Mouse (Mus musculus) heart, postnatal 0 days (tissue): ENCODE data around the gene Tulp4. TPM values are rescaled to one million over a fixed set of nuclear protein-coding genes. Genes with fewer than 3 reads are reported as not detected.

Source experiments
- ATAC-seq: fragments of 200-750 bp; cut with Nextera tagmentation; 2 replicates; pipeline ENCODE4 v1.8.0; 2017; ENCODE audit warnings: low read depth, moderate number of reproducible peaks, moderate library complexity; ENCODE audit not compliant: insufficient read depth
- DNase-seq: peaks from one replicate; pipeline ENCODE4 v3.0.0-alpha.2; 2016; ENCODE audit warnings: low spot score
- H3K27ac ChIP-seq: fragments of 300-500 bp; sonication (generic); 2 replicates; pipeline ENCODE4 v1.5.1; 2014; ENCODE audit warnings: low read depth, mild to moderate bottlenecking
- H3K27me3 ChIP-seq: fragments of 300-500 bp; sonication (generic); 2 replicates; pipeline ENCODE4 v1.6.1; 2014; ENCODE audit warnings: low read length, mixed read lengths; ENCODE audit not compliant: control insufficient read depth, insufficient read depth
- H3K36me3 ChIP-seq: fragments of 300-500 bp; sonication (generic); replicated peaks from 2 replicates; pipeline ENCODE4 v1.6.1; 2014; ENCODE audit warnings: low read length, mixed read lengths; ENCODE audit not compliant: control insufficient read depth, insufficient read depth
- H3K4me1 ChIP-seq: fragments of 300-500 bp; sonication (generic); 2 replicates; pipeline ENCODE4 v1.6.1; 2014; ENCODE audit warnings: antibody characterized with exemption; ENCODE audit not compliant: control insufficient read depth, insufficient read depth
- H3K4me2 ChIP-seq: fragments of 300-500 bp; sonication (generic); 2 replicates; pipeline ENCODE4 v1.6.1; 2014; ENCODE audit warnings: low read depth, mild to moderate bottlenecking, low read length, moderate library complexity
- H3K4me3 ChIP-seq: fragments of 300-500 bp; sonication (generic); 2 replicates; pipeline ENCODE4 v1.5.1; 2014; ENCODE audit warnings: low read depth, low read length
- H3K9ac ChIP-seq: fragments of 300-500 bp; sonication (generic); replicated peaks from 2 replicates; pipeline ENCODE4 v1.6.1; 2014; ENCODE audit warnings: low read depth, low read length, mixed read lengths
- H3K9me3 ChIP-seq: fragments of 300-500 bp; sonication (generic); replicated peaks from 2 replicates; pipeline ENCODE4 v1.6.1; 2016; ENCODE audit warnings: low read length; ENCODE audit not compliant: control insufficient read depth
- CTCF ChIP-seq: IDR thresholded peaks from 2 replicates; pipeline ENCODE4 v1.5.1; 2016; ENCODE audit warnings: antibody characterized with exemption, control low read depth, low read depth
- EP300 ChIP-seq: IDR thresholded peaks from 2 replicates; pipeline ENCODE4 v1.6.1; 2016; ENCODE audit warnings: antibody characterized with exemption, low read depth
- WGBS: fragments of 180-500 bp; shearing (Covaris S2); extraction: QIAGEN DNeasy Blood & Tissue Kit; methylation state at CpG from one replicate; pipeline ENCODE4 v1.1.7; 2014; 5-methylcytosine and 5-hydroxymethylcytosine counted together
- polyA plus RNA-seq: library from polyadenylated mRNA; unstranded; fragments of >200 nt; fragmentation: Nextera tagmentation; extraction: Ambion mirVana; gene quantifications from 2 replicates; pipeline ENCODE4 v1.2.1, GENCODE M21; 2015
- total RNA-seq: library from RNA; depleted of rRNA; stranded (reverse); fragments of >200 nt; gene quantifications from 2 replicates; pipeline ENCODE4 v1.2.3, GENCODE M21; 2014; ENCODE audit warnings: low replicate concordance

Tulp4 gene
- total and polyA plus RNA-seq, 2 experiments from 2014 or later: 33.3 to 45.2 TPM

DNA sequence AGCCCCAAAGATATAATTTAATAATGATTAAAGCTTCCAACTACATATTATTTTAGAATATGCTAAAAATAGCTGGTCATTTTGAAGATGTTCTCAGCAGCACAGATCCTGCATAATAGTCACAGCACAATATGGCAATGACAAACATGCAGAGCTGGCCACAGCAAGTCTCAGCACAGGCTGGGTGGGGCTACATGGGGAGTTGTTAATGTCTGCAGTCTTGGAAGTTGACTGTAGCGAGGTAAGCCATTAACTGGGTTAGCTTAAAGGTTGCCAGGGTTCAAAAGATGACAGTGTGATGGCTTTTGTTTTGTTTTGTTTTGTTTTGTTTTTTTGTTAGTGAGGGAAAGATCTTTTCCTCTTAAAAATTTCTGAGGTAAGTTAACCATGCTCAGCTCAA, 68.3 kb downstream of the Tulp4 start:
- TF ChIP-seq EP300: no peak
- TF ChIP-seq CTCF: no peak
- Histone ChIP-seq H3K27ac (no peak overlapping the region), H3K27me3 (no peaks in the 10 kb centered on the region), H3K4me1 (peaks cover 23% of the 10 kb centered on the region), H3K9me3 (0 out of 2 replicates have a peak, but pooled peaks cover 5% of the 10 kb centered on the region), H3K36me3 (0 out of 2 replicates have a peak, but pooled peaks cover 8% of the 10 kb centered on the region), H3K4me3 (no peak overlapping the region), H3K4me2 (no peak overlapping the region), H3K9ac (no peak overlapping the region)
- ATAC-seq (no peak), DNase-seq (no peak)
- WGBS: 63% methylated on average over 1 of the region's 1 CpGs

- no peak overlapping the region for H3K27ac ChIP-seq
- 80% methylated on average over 6 of the region's 6 CpGs for WGBS
- H3K36me3 ChIP-seq: peaks cover 8% of the 10 kb centered on the region; the same call in 1 of the 2 replicates
- no peak overlapping the region for H3K9ac ChIP-seq
- ATAC-seq (no peak), DNase-seq (no peak)
- H3K4me1 ChIP-seq: peaks cover 10% of the 10 kb centered on the region; the same call in 1 of the 2 replicates
- no peak overlapping the region for H3K4me2 ChIP-seq
- 0 out of 2 replicates have a peak, but pooled peaks cover 5% of the 10 kb centered on the region for H3K9me3 ChIP-seq
- no peaks in the 10 kb centered on the region for H3K27me3 ChIP-seq
- H3K4me3 ChIP-seq: no peak overlapping the region
- TF ChIP-seq CTCF (no peak), EP300 (no peak)
Measured at GRCm38 (mm10) chr17:6178564-6179267, 72.5 kb downstream of the Tulp4 start.

DNA sequence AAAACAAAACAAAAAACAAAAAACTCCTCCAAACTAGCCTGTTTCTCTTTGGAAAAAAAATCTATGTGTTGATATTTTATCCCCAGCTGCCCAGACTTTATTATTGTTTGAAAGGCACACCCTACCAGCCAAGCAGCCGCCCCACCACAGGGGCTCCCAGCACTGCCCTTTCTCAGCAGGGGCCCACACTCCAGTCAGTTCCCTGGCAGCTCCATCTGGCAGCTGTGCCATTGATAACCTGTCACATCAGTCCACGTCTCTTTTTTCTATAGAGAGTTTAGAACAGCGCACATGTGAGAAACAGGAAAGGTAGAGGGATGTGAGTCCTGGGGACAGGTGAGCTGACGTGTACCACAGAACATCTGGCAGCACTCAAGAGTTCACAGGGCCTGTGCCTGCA, 73.2 kb downstream of the Tulp4 start:
- no peak overlapping the region for H3K4me2 ChIP-seq
- 68% methylated on average over 4 of the region's 4 CpGs for WGBS

DNA sequence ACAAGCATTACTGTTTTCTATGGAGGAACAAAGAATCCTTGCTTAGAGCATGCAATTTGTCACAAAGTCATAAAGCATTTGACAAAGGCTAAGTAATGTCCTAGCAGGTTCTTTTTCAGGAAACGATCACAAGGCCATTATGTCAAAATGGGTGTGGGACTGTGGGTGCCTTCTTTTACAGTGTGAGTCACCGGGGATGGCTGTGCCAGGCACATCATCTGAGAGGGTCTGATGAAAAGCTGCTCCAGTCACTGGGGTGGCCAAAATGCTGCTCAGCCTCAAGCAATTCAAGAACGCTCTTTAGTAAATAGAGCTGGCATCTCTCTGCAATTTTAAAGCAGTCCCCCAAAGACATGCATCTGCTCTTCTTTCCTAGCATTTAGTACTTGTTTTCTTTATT, 74.2 kb downstream of the Tulp4 start:
- no peak for ATAC-seq
- Histone ChIP-seq H3K9me3 (0 out of 2 replicates have a peak, but pooled peaks cover 5% of the 10 kb centered on the region), H3K27me3 (no peaks in the 10 kb centered on the region), H3K36me3 (peaks cover 11% of the 10 kb centered on the region), H3K4me1 (no peaks in the 10 kb centered on the region), H3K9ac (no peak overlapping the region), H3K27ac (no peak overlapping the region), H3K4me2 (no peak overlapping the region), H3K4me3 (no peak overlapping the region)
- TF ChIP-seq CTCF (no peak), EP300 (no peak)
- 64% methylated on average over 3 of the region's 3 CpGs for WGBS
- no peak for DNase-seq

More for the DNA sequence above, 73.2 kb downstream of the Tulp4 start:
- no peak overlapping the region for H3K9ac ChIP-seq
- no peak for DNase-seq
- H3K9me3 ChIP-seq: 0 out of 2 replicates have a peak, but pooled peaks cover 5% of the 10 kb centered on the region
- no peak for TF ChIP-seq CTCF
- TF ChIP-seq EP300: no peak
- peaks cover 3% of the 10 kb centered on the region; the same call in 1 of the 2 replicates for H3K4me1 ChIP-seq
- no peak overlapping the region for H3K27ac ChIP-seq
- no peaks in the 10 kb centered on the region for H3K27me3 ChIP-seq
- ATAC-seq: no peak
- H3K36me3 ChIP-seq: peaks cover 8% of the 10 kb centered on the region; the same call in 1 of the 2 replicates
- H3K4me3 ChIP-seq: no peak overlapping the region

- DNase-seq (no peak), ATAC-seq (no peak)
- H3K4me1 ChIP-seq: no peaks in the 10 kb centered on the region
- no peak overlapping the region for H3K4me2 ChIP-seq
- H3K9ac ChIP-seq: no peak overlapping the region
- 75% methylated on average over 4 of the region's 4 CpGs for WGBS
- no peak overlapping the region for H3K4me3 ChIP-seq
- H3K36me3 ChIP-seq: peaks cover 23% of the 10 kb centered on the region
- no peak for TF ChIP-seq CTCF
- TF ChIP-seq EP300: no peak
- no peak overlapping the region for H3K27ac ChIP-seq
- no peaks in the 10 kb centered on the region for H3K9me3 ChIP-seq
- no peaks in the 10 kb centered on the region for H3K27me3 ChIP-seq
Measured at GRCm38 (mm10) chr17:6182715-6183114, 76.5 kb downstream of the Tulp4 start.
